3 mouse cellular contexts compared by ENCODE assay signal in the genomic region with DNA sequence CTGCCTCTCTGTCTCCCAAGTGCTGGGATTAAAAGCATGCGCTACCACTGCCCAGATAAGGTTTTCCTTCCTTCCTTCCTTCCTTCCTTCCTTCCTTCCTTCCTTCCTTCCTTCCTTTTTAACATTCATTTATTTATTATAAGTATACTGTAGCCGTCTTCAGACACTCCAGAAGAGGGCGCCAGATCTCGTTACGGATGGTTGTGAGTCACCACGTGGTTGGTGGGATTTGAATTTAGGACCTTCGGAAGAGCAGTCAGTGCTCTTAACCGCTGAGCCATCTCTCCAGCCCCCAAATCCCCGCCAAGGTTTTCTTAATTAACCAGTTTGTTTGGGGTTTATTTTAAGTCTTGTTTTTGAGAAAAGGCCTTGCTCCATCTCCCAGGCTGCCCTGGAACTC. TPM values are rescaled to one million over a fixed set of nuclear protein-coding genes. Genes with fewer than 3 reads are reported as not detected.
"Had no signal": no experiment of that assay in that cellular context is flagged by ENCODE, and none has a peak within 500 bp of the region (broad histone marks: within the 10 kb centered on the region; RNA-seq: fewer than 3 reads in every experiment).

No protein-coding gene starts in this region.

RNA-seq across cellular contexts. Expression of a gene that starts 28.6 kb away (rescaled TPM):
- total RNA-seq: liver, adult 2 months; megakaryocyte-erythroid progenitor cell, adult 5-6 weeks had no signal
- polyA plus RNA-seq: liver, adult 2 months; liver, embryonic 15.5 days had no signal

RNA-seq across cellular contexts. Expression of a gene that starts 28.6 kb away (rescaled TPM):
- total RNA-seq: liver, adult 2 months; megakaryocyte-erythroid progenitor cell, adult 5-6 weeks had no signal
- polyA plus RNA-seq: liver, adult 2 months; liver, embryonic 15.5 days had no signal
